Mouse (Mus musculus): ENCODE data around the gene Snrnp70. TPM values are rescaled to one million over a fixed set of nuclear protein-coding genes. Genes with fewer than 3 reads are reported as not detected.
"Not testable (repeated sequence)": the region's sequence is repeated elsewhere in the genome, so short reads cannot be mapped to it uniquely, and the experiment has no call there.

Gene Snrnp70
- polyA plus RNA-seq, 1 experiment from 2014 or later, result 211 TPM

DNA sequence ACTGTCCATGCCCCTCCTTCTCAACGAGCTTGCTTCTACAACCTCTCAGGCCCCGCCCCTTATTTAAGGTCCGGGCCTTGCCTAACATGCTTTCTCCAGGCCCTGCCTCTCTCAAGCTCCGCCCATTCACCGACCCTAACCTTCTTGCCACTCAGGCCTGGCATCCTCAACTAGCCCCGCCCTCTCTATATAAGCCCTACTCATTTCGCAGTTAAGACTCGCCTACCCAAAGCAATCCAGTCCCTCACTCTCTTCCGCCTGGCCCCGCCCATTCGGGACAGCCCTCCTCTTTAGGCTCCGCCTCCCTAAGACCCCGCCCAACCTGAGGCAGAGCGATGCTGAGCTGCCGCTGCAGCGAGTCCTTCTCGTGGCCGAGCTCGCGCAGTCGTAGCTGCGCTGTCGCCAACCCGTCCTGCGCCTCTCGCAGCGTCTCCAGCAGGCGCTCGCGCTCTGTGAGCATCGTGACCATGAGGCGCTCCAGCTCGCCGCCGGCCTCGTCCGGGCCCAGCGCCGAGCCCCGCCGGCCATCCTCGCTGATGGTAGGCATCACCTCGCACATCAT lies 34.2 kb downstream of the Snrnp70 start:
- no peak overlapping the region for H3K27ac ChIP-seq (ENCODE audit: low read length)
- peak overlapping the region; percentile 58 for H3K4me2 ChIP-seq (replicated peaks; ENCODE audit: low read depth, low read length)
- peaks cover 11% of the 10 kb centered on the region for H3K4me1 ChIP-seq (ENCODE audit: insufficient read depth, low read length)
- peak; percentile 89 for ATAC-seq (ENCODE audit: low FRiP score, low TSS enrichment)
- H3K27me3 ChIP-seq (ENCODE audit: insufficient read depth, low read length), result peaks cover 60% of the 10 kb centered on the region
- H3K4me3 ChIP-seq (ENCODE audit: low read length), result peak overlapping the region; percentile 45
- H3K36me3 ChIP-seq (ENCODE audit: insufficient read depth, low read length), result no peaks in the 10 kb centered on the region
- no peaks in the 10 kb centered on the region for H3K9me3 ChIP-seq (ENCODE audit: low read length)
- WGBS, result under 1% methylated on average over 43 of the region's 43 CpGs
- H3K9ac ChIP-seq (replicated peaks; ENCODE audit: low read length), result peak overlapping the region; percentile 42; the same call in 1 of the 2 replicates

DNA sequence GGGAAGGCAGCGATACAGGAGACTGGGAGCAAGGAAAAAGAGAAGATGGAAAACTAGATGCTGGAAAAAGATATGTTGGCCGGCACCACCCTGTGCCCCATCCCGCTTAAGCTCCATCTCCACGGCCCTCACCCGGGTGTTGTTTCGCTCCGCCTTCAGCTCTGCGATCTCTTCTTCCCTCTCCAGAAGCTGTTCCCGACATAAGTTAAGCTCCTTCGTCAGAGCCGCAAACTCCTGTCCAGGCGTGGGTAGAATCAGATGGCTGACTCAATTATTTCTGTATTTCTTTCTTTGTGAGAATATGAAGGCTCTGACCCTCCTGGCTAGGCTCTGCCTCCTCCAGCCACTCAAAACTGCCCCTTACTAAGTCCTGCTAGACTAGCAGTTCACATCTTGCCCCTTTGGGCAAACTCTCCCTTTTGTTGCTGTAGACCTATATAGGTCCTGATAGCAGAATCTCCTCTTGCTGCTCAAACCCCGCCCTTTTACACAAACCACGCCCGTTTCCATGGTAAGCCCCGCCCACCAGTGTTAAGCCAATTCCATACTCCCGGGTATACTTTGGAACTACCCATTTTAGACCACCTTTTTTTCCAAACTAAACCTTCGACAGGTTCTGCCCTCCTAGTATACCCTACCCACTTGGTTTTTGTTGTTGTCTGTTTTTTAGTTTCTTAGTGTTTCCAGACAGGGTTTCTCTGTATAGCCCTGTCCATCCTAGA lies 35.0 kb downstream of the Snrnp70 start:
- 51% methylated on average over 18 of the region's 18 CpGs for WGBS
- no peak for ATAC-seq (ENCODE audit: low FRiP score, low TSS enrichment)
- peaks cover 6% of the 10 kb centered on the region; the same call in 1 of the 2 replicates for H3K4me1 ChIP-seq (ENCODE audit: insufficient read depth, low read length)

DNA sequence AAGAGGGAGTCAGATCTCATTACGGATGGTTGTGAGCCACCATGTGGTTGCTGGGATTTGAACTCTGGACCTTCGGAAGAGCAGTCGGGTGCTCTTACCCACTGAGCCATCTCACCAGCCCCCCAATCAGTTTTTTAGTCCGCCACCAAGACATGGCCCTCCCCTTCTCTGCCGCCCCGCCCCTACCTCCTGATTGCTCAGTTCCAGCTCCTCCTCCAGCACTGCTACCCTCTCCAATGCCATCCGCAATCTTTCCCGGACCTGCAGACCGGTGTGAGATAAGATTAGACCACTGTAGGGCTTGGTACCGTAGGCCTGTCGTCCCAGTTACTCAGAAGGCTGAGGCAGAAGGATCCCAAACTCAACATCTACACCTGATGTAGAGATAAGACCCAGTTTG lies 36.5 kb downstream of the Snrnp70 start:
- not testable (repeated sequence) for H3K4me1 ChIP-seq (ENCODE audit: insufficient read depth, low read length); H3K9me3 ChIP-seq (ENCODE audit: low read length); H3K27ac ChIP-seq (ENCODE audit: low read length); H3K4me2 ChIP-seq (replicated peaks; ENCODE audit: low read depth, low read length); H3K9ac ChIP-seq (replicated peaks; ENCODE audit: low read length); ATAC-seq (ENCODE audit: low FRiP score, low TSS enrichment); H3K36me3 ChIP-seq (ENCODE audit: insufficient read depth, low read length); H3K4me3 ChIP-seq (ENCODE audit: low read length)
- 69% methylated on average over 8 of the region's 11 CpGs for WGBS
- H3K27me3 ChIP-seq (ENCODE audit: insufficient read depth, low read length), result peaks cover 39% of the 10 kb centered on the region

More for the DNA sequence above, 35.0 kb downstream of the Snrnp70 start:
- Histone ChIP-seq H3K4me2 (replicated peaks; ENCODE audit: low read depth, low read length) (no peak overlapping the region), H3K9ac (replicated peaks; ENCODE audit: low read length) (no peak overlapping the region), H3K27me3 (ENCODE audit: insufficient read depth, low read length) (peaks cover 53% of the 10 kb centered on the region), H3K27ac (ENCODE audit: low read length) (no peak overlapping the region), H3K4me3 (ENCODE audit: low read length) (no peak overlapping the region; the same call in 1 of the 2 replicates), H3K9me3 (ENCODE audit: low read length) (no peaks in the 10 kb centered on the region), H3K36me3 (ENCODE audit: insufficient read depth, low read length) (no peaks in the 10 kb centered on the region)

DNA sequence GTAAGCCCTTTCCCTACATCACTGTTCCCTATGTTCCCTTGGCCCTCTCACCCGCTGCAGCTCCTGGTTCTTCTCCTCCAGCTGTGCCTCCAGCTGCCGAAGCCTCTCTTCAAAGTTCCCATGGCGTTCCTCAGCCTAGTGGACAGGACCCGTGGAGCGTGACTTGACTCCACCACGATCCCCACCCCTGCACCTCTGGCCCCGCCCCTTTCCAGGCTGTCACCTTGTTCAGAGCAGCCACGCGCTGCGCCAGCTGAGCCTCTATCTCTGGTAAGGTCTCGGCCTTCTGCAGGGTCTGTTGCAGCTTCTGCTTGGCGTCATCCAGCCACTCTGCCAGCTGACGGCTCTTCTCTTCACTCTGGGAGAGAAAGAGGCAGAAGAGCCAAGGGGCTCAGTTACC lies 39.5 kb downstream of the Snrnp70 start:
- no peak overlapping the region for H3K27ac ChIP-seq (ENCODE audit: low read length)
- peak; percentile 52 for ATAC-seq (ENCODE audit: low FRiP score, low TSS enrichment)

DNA sequence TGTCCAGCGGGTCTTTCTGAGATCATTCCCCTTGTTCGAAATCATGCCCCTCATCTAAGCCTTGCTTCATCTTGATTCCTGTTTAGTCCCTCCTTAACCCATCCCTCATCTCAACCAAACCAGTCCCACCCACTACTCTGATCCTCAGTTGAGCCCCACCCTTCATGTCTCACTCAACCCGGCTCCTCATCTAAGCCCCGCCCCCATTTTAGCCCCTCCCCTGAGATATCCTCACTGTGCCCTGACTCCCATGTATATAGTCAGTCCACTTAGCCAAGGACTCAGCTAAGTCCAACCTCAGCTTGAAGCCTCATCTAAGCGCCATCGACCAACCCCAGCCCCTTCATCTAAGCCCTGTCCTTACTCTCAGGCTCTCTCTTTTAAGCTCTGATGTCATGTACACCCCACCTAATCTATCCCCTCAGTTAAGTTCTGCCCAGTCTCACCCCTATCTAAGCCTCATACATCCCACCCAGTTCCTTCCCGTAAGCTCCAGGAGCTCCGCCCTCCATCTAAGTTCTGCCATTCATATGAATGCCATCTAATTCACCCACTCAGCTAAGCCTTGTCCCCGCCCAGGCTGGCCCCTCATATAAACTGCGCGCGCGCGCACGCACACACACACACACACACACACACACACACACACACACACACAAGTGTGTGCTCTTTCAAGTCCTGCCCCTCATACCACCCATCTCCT lies 40.1 kb downstream of the Snrnp70 start:
- ATAC-seq (ENCODE audit: low FRiP score, low TSS enrichment), result no peak; the same call in 1 of the 2 replicates
- H3K4me1 ChIP-seq (ENCODE audit: insufficient read depth, low read length), result no peaks in the 10 kb centered on the region
- H3K27me3 ChIP-seq (ENCODE audit: insufficient read depth, low read length), result peaks cover 6% of the 10 kb centered on the region; the same call in 1 of the 2 replicates
- WGBS, result 72% methylated on average over 15 of the region's 15 CpGs
- no peaks in the 10 kb centered on the region for H3K9me3 ChIP-seq (ENCODE audit: low read length)
- no peak overlapping the region for H3K4me3 ChIP-seq (ENCODE audit: low read length)
- no peaks in the 10 kb centered on the region for H3K36me3 ChIP-seq (ENCODE audit: insufficient read depth, low read length)
- no peak overlapping the region for H3K4me2 ChIP-seq (replicated peaks; ENCODE audit: low read depth, low read length)
- H3K9ac ChIP-seq (replicated peaks; ENCODE audit: low read length), result no peak overlapping the region
- H3K27ac ChIP-seq (ENCODE audit: low read length), result no peak overlapping the region

More for the DNA sequence above, 39.5 kb downstream of the Snrnp70 start:
- Histone ChIP-seq H3K4me1 (ENCODE audit: insufficient read depth, low read length) (no peaks in the 10 kb centered on the region), H3K4me3 (ENCODE audit: low read length) (no peak overlapping the region), H3K27me3 (ENCODE audit: insufficient read depth, low read length) (peaks cover 13% of the 10 kb centered on the region), H3K36me3 (ENCODE audit: insufficient read depth, low read length) (no peaks in the 10 kb centered on the region), H3K4me2 (replicated peaks; ENCODE audit: low read depth, low read length) (no peak overlapping the region), H3K9ac (replicated peaks; ENCODE audit: low read length) (no peak overlapping the region), H3K9me3 (ENCODE audit: low read length) (no peaks in the 10 kb centered on the region)
- WGBS, result 30% methylated on average over 13 of the region's 13 CpGs

DNA sequence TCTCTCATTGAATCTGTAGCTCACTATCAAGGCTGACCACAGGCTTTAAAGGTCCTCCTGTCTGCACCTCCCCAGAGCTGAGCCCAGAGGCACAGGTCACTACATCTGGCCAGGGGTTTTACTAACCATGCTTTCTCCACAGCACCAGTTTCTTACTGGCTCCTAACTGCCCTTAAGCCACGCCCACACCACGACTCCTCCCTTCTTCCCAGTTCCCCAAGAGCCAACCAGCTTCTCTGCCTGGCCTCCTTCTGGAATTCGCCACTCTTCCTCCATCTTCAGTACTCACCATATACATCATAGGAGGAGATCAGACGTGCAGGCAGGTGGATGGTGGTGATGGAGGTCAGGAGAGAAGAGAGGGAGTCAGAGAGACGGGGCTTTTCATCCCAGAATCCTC lies 42.5 kb downstream of the Snrnp70 start:
- H3K27ac ChIP-seq (ENCODE audit: low read length), result no peak overlapping the region
- H3K4me3 ChIP-seq (ENCODE audit: low read length), result no peak overlapping the region
- H3K4me2 ChIP-seq (replicated peaks; ENCODE audit: low read depth, low read length), result no peak overlapping the region
- WGBS, result 24% methylated on average over 5 of the region's 5 CpGs
- no peaks in the 10 kb centered on the region for H3K36me3 ChIP-seq (ENCODE audit: insufficient read depth, low read length)
- no peak overlapping the region for H3K9ac ChIP-seq (replicated peaks; ENCODE audit: low read length)
- H3K27me3 ChIP-seq (ENCODE audit: insufficient read depth, low read length), result no peaks in the 10 kb centered on the region; the same call in 1 of the 2 replicates
- no peaks in the 10 kb centered on the region for H3K9me3 ChIP-seq (ENCODE audit: low read length)
- no peaks in the 10 kb centered on the region for H3K4me1 ChIP-seq (ENCODE audit: insufficient read depth, low read length)
- ATAC-seq (ENCODE audit: low FRiP score, low TSS enrichment), result no peak

DNA sequence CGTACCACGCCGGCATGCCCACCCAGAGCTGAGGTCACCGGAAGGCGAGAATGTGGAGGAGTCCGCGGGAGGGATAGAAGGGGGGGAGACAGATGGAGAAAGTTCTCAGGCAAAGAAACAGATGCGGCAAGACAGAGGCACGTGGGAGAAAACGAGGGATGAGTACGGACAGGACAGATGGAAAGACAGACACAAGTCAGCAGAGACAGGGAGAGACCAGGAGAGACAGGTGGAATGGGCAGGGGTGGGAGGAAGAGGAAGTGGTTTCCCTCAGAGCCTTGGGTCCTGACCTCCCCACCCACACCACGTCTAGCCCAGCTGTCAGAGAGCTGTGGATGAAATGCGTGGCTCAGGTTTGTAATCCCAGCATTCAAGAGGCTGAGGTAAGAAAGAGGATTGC lies 48.6 kb downstream of the Snrnp70 start:
- no peaks in the 10 kb centered on the region; the same call in 1 of the 2 replicates for H3K27me3 ChIP-seq (ENCODE audit: insufficient read depth, low read length)
- H3K36me3 ChIP-seq (ENCODE audit: insufficient read depth, low read length), result no peaks in the 10 kb centered on the region
- H3K4me1 ChIP-seq (ENCODE audit: insufficient read depth, low read length), result no peaks in the 10 kb centered on the region
- H3K27ac ChIP-seq (ENCODE audit: low read length), result no peak overlapping the region
- no peak overlapping the region for H3K4me2 ChIP-seq (replicated peaks; ENCODE audit: low read depth, low read length)
- 64% methylated on average over 13 of the region's 13 CpGs for WGBS
- H3K9me3 ChIP-seq (ENCODE audit: low read length), result no peaks in the 10 kb centered on the region
- ATAC-seq (ENCODE audit: low FRiP score, low TSS enrichment), result no peak
- H3K9ac ChIP-seq (replicated peaks; ENCODE audit: low read length), result no peak overlapping the region
- H3K4me3 ChIP-seq (ENCODE audit: low read length), result no peak overlapping the region

DNA sequence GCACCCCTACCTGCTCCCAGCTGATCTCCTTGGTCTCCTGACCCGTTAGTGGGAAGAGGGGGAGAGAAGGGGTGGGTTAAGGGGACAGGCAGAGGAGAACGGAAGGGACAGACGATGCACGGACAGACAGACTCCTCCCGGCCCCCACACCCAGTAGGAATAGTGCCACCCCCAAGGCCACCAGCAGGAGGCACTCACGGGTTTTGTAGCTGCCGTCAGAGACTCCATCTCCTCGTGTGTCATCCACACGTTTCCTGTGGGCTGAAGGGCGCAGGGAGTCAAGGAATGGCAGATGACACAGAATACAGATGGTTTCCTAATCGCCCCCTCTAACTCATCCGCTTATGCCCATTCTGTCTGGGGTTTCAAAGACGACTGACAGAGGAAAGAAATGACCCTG lies 52.0 kb downstream of the Snrnp70 start:
- Histone ChIP-seq H3K9ac (replicated peaks; ENCODE audit: low read length) (no peak overlapping the region), H3K9me3 (ENCODE audit: low read length) (no peaks in the 10 kb centered on the region), H3K27me3 (ENCODE audit: insufficient read depth, low read length) (no peaks in the 10 kb centered on the region), H3K4me2 (replicated peaks; ENCODE audit: low read depth, low read length) (no peak overlapping the region), H3K36me3 (ENCODE audit: insufficient read depth, low read length) (no peaks in the 10 kb centered on the region), H3K4me3 (ENCODE audit: low read length) (no peak overlapping the region), H3K27ac (ENCODE audit: low read length) (no peak overlapping the region), H3K4me1 (ENCODE audit: insufficient read depth, low read length) (peaks cover 25% of the 10 kb centered on the region)
- no peak for ATAC-seq (ENCODE audit: low FRiP score, low TSS enrichment)
- 25% methylated on average over 13 of the region's 13 CpGs for WGBS

DNA sequence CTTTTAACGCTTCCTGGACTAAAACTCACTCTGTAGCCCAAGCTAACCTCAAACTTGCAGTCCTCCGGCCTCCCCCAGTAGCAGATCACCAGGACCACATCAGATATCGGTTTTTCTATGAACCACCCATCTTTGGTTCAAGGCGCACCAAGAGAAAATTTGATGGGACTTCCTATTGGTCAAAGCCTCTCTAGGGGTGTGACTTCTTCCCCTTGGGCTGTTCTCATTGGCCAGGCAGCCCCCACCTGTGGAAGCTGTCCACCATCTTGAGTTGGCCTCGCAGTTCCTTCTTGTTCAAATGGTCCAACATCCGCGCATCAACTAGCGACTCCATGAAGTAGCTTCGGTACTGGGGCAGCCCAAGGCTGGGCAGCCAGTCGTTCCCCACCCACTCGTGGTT lies 53.5 kb downstream of the Snrnp70 start:
- Histone ChIP-seq H3K36me3 (ENCODE audit: insufficient read depth, low read length) (no peaks in the 10 kb centered on the region), H3K9me3 (ENCODE audit: low read length) (no peaks in the 10 kb centered on the region), H3K27me3 (ENCODE audit: insufficient read depth, low read length) (no peaks in the 10 kb centered on the region), H3K9ac (replicated peaks; ENCODE audit: low read length) (no peak overlapping the region), H3K4me1 (ENCODE audit: insufficient read depth, low read length) (peaks cover 35% of the 10 kb centered on the region), H3K4me3 (ENCODE audit: low read length) (no peak overlapping the region), H3K4me2 (replicated peaks; ENCODE audit: low read depth, low read length) (no peak overlapping the region), H3K27ac (ENCODE audit: low read length) (no peak overlapping the region)
- ATAC-seq (ENCODE audit: low FRiP score, low TSS enrichment), result no peak
- WGBS, result 92% methylated on average over 11 of the region's 11 CpGs
